Mouse (Mus musculus) thymus, adult 2 months (tissue): ENCODE measurements around the gene Prkce. TPM values are rescaled to one million over a fixed set of nuclear protein-coding genes. Genes with fewer than 3 reads are reported as not detected.

ENCODE experiments used
- DNase-seq: peaks from one replicate; pipeline ENCODE4 v3.0.0; 2021
- H3K27ac ChIP-seq: fragments of 200-500 bp; 2 replicates; pipeline ENCODE4 v1.5.1; 2012; ENCODE audit warnings: low read length, control low read depth; ENCODE audit not compliant: control insufficient read depth, insufficient read depth
- H3K27me3 ChIP-seq: fragments of 200-500 bp; 2 replicates; pipeline ENCODE4 v1.6.1; 2012; ENCODE audit warnings: mild to moderate bottlenecking, low read length, moderate library complexity, mixed read lengths; ENCODE audit not compliant: control insufficient read depth, insufficient read depth
- H3K36me3 ChIP-seq: fragments of 200-500 bp; 2 replicates; pipeline ENCODE4 v1.6.1; 2012; ENCODE audit warnings: mild to moderate bottlenecking, low read length, moderate library complexity; ENCODE audit not compliant: control insufficient read depth, insufficient read depth
- H3K4me1 ChIP-seq: fragments of 200-500 bp; replicated peaks from 2 replicates; pipeline ENCODE4 v1.6.1; 2012; ENCODE audit warnings: low read length; ENCODE audit not compliant: control insufficient read depth, insufficient read depth
- H3K4me3 ChIP-seq: fragments of 200-500 bp; 2 replicates; pipeline ENCODE4 v1.5.1; 2012; ENCODE audit warnings: mild to moderate bottlenecking, low read length, control low read depth, moderate library complexity; ENCODE audit not compliant: control insufficient read depth, insufficient read depth
- CTCF ChIP-seq: fragments of 200-500 bp; IDR thresholded peaks from 2 replicates; pipeline ENCODE4 v1.5.1; 2012; ENCODE audit warnings: mild to moderate bottlenecking, control low read depth, low read length, moderate library complexity, borderline replicate concordance; ENCODE audit not compliant: control insufficient read depth, poor library complexity, insufficient read depth; ENCODE audit errors: extremely low read depth
- POLR2A ChIP-seq: fragments of 200-500 bp; IDR thresholded peaks from 2 replicates; pipeline ENCODE4 v1.6.1; 2012; ENCODE audit warnings: mild to moderate bottlenecking, low read length, control low read depth, moderate library complexity; ENCODE audit not compliant: control insufficient read depth, poor library complexity, insufficient read depth; ENCODE audit errors: extremely low read depth
- WGBS: fragments of 180-500 bp; shearing (Covaris S2); methylation state at CpG from one replicate; pipeline ENCODE4 v1.1.7; 2018; 5-methylcytosine and 5-hydroxymethylcytosine counted together
- polyA plus RNA-seq: library from polyadenylated mRNA; depleted of rRNA; stranded (reverse); fragments of >200 nt; gene quantifications from 2 replicates; pipeline ENCODE4 v1.2.3, GENCODE M21; 2012

The Prkce gene
- polyA plus RNA-seq, 1 experiment, result 1.6 TPM

DNA sequence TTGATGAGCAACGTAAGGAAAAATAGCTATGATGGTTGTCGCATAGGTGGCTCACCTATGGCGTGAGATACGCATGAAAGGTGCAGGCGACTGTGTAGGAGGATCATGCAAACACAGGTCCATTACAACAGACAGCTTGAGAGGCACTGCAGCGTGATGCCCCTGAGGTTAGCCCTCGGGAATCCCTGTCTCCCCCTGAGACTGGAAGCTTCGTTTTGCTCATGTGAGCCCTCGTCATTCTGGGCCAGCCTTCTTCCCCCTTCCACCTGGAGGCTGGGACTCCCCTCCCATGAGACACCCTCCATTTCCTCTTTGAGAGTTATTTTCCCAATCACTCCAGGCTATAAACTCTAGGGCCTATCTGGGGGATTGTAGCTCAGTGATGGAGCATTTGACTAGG lies 213.9 kb downstream of the Prkce start:
- no peak for DNase-seq

DNA sequence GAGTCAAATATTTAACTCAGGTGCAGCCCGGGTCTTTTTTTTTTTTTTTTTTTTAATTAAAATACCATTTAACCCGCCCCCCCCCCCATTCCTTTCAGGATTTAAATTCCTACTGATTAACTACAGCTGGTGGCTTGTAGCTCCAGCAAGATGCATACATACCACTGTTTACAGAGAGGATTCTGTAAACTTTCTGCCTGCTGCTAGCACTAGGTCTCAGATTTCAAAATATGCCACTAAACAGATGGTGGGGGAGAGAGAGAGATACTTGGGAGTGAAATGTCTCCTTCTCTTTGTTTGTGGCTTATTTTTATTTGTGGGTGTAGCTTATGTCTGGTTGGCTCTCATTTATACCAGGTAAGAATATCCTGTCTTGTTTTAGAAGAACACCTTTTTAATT lies 215.3 kb downstream of the Prkce start:
- no peak for DNase-seq
- H3K27ac ChIP-seq, result no peak overlapping the region
- 69% methylated on average over 2 of the region's 2 CpGs for WGBS
- no peaks in the 10 kb centered on the region for H3K36me3 ChIP-seq
- TF ChIP-seq CTCF (no peak), POLR2A (no peak)
- H3K27me3 ChIP-seq, result no peaks in the 10 kb centered on the region
- H3K4me1 ChIP-seq, result no peaks in the 10 kb centered on the region
- H3K4me3 ChIP-seq, result no peak overlapping the region

More for the DNA sequence above, 213.9 kb downstream of the Prkce start:
- 94% methylated on average over 9 of the region's 9 CpGs for WGBS
- TF ChIP-seq CTCF, result no peak
- TF ChIP-seq POLR2A, result no peak
- H3K27ac ChIP-seq, result no peak overlapping the region
- no peaks in the 10 kb centered on the region for H3K4me1 ChIP-seq
- H3K27me3 ChIP-seq, result no peaks in the 10 kb centered on the region
- no peak overlapping the region for H3K4me3 ChIP-seq
- no peaks in the 10 kb centered on the region for H3K36me3 ChIP-seq

DNA sequence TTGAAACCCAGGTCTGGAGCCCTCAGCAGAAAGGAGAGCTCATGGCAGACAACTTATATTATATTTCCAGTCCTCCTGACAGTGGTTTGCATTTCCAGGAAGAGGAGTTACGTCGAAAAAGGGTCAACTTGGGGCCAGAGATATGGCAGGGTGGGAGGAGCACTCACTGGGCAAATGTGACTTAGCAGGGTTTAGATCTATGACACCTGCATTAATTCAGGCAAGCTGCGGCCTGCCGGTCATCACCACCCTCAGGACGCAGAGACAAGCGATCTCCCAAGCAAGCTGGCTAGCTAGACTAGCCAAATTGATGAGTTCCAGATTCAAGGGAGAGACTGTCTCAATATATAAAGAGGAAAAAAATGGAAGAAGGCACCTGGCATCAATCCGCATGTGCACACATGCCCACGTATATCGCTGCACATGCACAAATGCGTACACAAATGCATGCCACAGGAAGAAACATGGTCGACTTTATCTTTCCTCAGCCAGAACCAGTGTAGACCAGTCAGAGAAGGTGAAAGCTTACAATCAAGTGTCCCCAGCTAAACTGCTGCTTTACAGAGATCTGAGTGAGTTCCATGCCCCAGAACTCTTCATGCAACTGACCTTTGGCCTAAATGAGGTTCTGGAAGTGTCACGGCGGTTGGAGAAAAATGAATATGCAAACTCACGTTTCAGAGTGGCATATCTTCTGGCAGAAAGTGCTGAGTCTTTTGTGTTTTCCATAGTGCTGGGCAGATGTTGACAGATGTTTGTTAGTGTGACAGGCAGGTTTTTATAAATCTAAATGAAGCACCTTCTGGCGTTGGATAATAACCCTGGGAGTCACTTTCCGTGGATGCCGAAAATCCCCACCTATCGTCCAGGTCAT lies 216.4 kb downstream of the Prkce start:
- Histone ChIP-seq H3K4me3 (no peak overlapping the region), H3K4me1 (no peaks in the 10 kb centered on the region), H3K27ac (no peak overlapping the region), H3K27me3 (no peaks in the 10 kb centered on the region), H3K36me3 (no peaks in the 10 kb centered on the region)
- TF ChIP-seq CTCF (no peak), POLR2A (no peak)
- WGBS, result 95% methylated on average over 18 of the region's 18 CpGs
- DNase-seq, result no peak

DNA sequence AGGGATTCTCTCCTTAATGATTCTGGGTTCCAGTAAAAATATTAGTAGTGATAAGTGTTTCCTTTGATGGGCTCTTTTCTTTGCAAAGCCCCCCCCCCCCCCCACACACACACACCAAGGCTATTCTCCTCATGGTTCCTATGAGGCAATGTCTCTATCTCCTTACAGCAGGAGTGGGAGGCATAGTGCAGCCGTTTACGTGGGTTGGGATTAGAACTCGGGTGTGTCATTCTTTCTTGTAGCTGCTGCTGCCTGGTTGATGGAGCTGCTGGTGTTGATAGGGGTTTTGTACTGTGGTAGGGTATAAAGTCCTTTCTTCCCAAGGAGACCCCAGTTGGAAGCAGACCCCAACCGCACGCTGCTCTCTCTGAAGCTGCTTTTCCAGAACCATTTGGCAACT lies 224.9 kb downstream of the Prkce start:
- DNase-seq, result no peak
- Histone ChIP-seq H3K27me3 (no peaks in the 10 kb centered on the region), H3K4me1 (no peaks in the 10 kb centered on the region), H3K4me3 (no peak overlapping the region), H3K27ac (no peak overlapping the region), H3K36me3 (no peaks in the 10 kb centered on the region)
- no peak for TF ChIP-seq POLR2A
- TF ChIP-seq CTCF, result no peak
- 96% methylated on average over 5 of the region's 5 CpGs for WGBS

DNA sequence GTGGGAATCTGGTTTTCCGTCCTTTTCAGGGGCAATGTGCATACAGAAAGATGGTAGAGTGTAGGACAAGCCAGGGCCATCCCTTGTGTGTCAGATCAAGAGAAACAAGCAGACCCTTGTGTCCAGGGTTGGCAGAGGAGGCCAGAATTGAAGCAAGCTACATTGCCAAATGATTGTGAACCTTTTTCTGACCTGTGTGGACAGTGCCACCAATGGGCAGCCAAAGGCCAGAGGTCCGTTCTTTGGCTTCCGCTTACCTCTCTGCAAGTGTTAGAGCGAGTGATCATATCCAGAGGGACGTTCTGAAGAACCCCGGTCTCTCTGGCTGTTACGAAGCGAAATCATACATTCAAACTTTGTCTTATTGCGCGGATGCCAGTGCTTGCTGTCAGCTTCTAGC lies 225.6 kb downstream of the Prkce start:
- H3K27me3 ChIP-seq, result no peaks in the 10 kb centered on the region
- TF ChIP-seq CTCF (no peak), POLR2A (no peak)
- 97% methylated on average over 10 of the region's 10 CpGs for WGBS
- no peak for DNase-seq
- H3K36me3 ChIP-seq, result no peaks in the 10 kb centered on the region
- H3K4me1 ChIP-seq, result no peaks in the 10 kb centered on the region
- no peak overlapping the region for H3K4me3 ChIP-seq
- H3K27ac ChIP-seq, result no peak overlapping the region

DNA sequence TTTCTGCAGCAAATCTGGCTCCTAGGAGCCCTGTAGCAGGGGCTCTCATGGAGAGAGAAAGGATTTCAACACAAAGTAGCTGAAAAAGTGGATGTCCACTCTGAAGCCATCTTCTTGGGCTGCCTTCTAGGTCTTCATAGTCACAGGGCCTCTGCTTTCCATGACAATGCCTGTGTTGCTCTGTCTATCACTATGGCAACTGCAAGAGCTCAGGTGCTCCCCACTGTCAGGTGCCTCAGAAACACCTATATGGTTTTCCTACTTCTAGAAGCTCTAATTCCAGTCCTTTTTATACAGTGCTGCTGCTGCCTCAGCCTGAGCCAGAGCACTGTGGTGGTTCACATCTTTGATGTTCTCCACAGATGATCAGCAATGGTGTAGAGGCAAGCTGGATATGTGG lies 229.5 kb downstream of the Prkce start:
- Histone ChIP-seq H3K36me3 (no peaks in the 10 kb centered on the region), H3K4me1 (no peaks in the 10 kb centered on the region), H3K27me3 (no peaks in the 10 kb centered on the region), H3K27ac (no peak overlapping the region), H3K4me3 (no peak overlapping the region)
- TF ChIP-seq POLR2A (no peak), CTCF (no peak)
- no peak for DNase-seq
